Mouse (Mus musculus) midbrain, embryonic 15.5 days (tissue): ENCODE results near the gene Olfr303. TPM values are rescaled to one million over a fixed set of nuclear protein-coding genes. Genes with fewer than 3 reads are reported as not detected.
"Not testable (repeated sequence)": the region's sequence is repeated elsewhere in the genome, so short reads cannot be mapped to it uniquely, and the experiment has no call there.

Experiments used
- ATAC-seq: fragments of 200-750 bp; cut with Nextera tagmentation; replicated peaks from 2 replicates; pipeline ENCODE4 v1.8.0; 2017; ENCODE audit warnings: moderate TSS enrichment
- H3K27ac ChIP-seq: fragments of 300-500 bp; sonication (generic); 2 replicates; pipeline ENCODE4 v1.5.1; 2015; ENCODE audit warnings: mild to moderate bottlenecking, inconsistent platforms
- H3K27me3 ChIP-seq: fragments of 300-500 bp; sonication (generic); replicated peaks from 2 replicates; pipeline ENCODE4 v1.6.1; 2015; ENCODE audit warnings: inconsistent platforms
- H3K36me3 ChIP-seq: fragments of 300-500 bp; sonication (generic); replicated peaks from 2 replicates; pipeline ENCODE4 v1.6.1; 2015; ENCODE audit warnings: inconsistent platforms
- H3K4me1 ChIP-seq: fragments of 300-500 bp; sonication (generic); 2 replicates; pipeline ENCODE4 v1.6.1; 2015; ENCODE audit warnings: inconsistent platforms
- H3K4me2 ChIP-seq: fragments of 300-500 bp; sonication (generic); 2 replicates; pipeline ENCODE4 v1.6.1; 2015; ENCODE audit warnings: inconsistent platforms, mild to moderate bottlenecking, moderate library complexity
- H3K4me3 ChIP-seq: fragments of 300-500 bp; sonication (generic); 2 replicates; pipeline ENCODE4 v1.5.1; 2015; ENCODE audit warnings: mild to moderate bottlenecking, inconsistent platforms
- H3K9ac ChIP-seq: fragments of 300-500 bp; sonication (generic); 2 replicates; pipeline ENCODE4 v1.6.1; 2015; ENCODE audit warnings: mild to moderate bottlenecking, inconsistent platforms
- H3K9me3 ChIP-seq: fragments of 300-500 bp; sonication (generic); 2 replicates; pipeline ENCODE4 v1.6.1; 2016; ENCODE audit warnings: inconsistent platforms
- WGBS: fragments of 180-500 bp; shearing (Covaris S2); methylation state at CpG from one replicate; pipeline ENCODE4 v1.1.7; 2015; ENCODE audit warnings: mixed read lengths; 5-methylcytosine and 5-hydroxymethylcytosine counted together
- polyA plus RNA-seq: library from polyadenylated mRNA; unstranded; fragments of >200 nt; fragmentation: Nextera tagmentation; extraction: Ambion mirVana; gene quantifications from 2 replicates; pipeline ENCODE4 v1.2.1, GENCODE M21; 2015

Olfr303 gene
- polyA plus RNA-seq, result not detected in 2 replicates

DNA sequence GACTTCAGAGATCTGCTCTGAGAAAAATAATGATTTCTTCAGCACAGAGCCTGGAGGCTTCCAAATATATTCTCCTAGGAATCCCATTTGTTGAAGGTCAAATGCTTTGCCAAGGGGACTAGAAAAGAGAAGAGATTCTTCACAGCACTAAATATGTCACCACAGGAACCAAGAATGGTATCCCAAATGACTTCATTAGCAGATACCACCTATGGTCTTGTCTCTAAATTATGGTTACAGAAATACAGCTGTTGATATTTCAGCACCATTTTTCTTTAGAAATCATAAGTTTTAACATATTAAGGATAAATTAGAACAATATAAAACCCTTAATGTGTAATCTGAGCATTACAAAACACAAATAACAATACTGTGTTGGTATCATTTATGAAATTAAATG, at the start of gene Olfr303:
Gene Olfr303, minus strand, starts transcription at position 101 of the 400 bp plus-strand sequence.
- H3K4me1 ChIP-seq, result no peaks in the 10 kb centered on the region
- H3K9me3 ChIP-seq, result no peaks in the 10 kb centered on the region
- no peak within 1 kb of the TSS for H3K9ac ChIP-seq
- H3K27me3 ChIP-seq, result no peaks in the 10 kb centered on the region
- no peak within 1 kb of the TSS for H3K4me3 ChIP-seq
- no peak for ATAC-seq
- H3K4me2 ChIP-seq, result no peak within 1 kb of the TSS
- H3K27ac ChIP-seq, result no peak within 1 kb of the TSS
- H3K36me3 ChIP-seq, result no peaks in the 10 kb centered on the region

DNA sequence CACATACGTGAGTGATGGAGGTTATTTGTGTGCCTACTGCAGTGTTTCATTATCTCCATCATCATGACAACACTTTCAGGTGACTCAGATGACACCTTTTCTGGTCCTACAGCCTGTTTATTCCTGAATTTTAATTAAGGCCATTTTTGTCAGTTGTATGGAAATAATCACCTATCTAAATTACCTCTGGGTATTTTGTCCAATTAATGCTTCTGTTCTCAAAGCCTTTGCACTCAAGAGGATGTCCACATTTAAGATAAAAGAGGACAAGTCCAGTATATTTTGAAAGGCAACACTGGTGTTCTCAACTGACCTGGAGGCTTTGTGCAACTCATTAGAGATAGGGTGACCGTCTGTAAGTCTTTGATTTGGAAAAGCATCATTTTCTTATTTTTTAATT, 6.0 kb upstream of the Olfr303 start, which contains the start of gene Olfr301:
Gene Olfr301, plus strand, starts transcription at position 301 of the 400 bp plus-strand sequence.
- ATAC-seq, result no peak
- no peaks in the 10 kb centered on the region for H3K27me3 ChIP-seq
- no peak within 1 kb of the TSS for H3K27ac ChIP-seq
- no peak within 1 kb of the TSS for H3K4me3 ChIP-seq
- no peaks in the 10 kb centered on the region for H3K4me1 ChIP-seq
- 86% methylated on average over 2 of the region's 2 CpGs for WGBS
- H3K4me2 ChIP-seq, result no peak within 1 kb of the TSS
- no peaks in the 10 kb centered on the region for H3K36me3 ChIP-seq
- H3K9me3 ChIP-seq, result no peaks in the 10 kb centered on the region
- no peak within 1 kb of the TSS for H3K9ac ChIP-seq

- no peak within 1 kb of the TSS for H3K9ac ChIP-seq
- WGBS, result 69% methylated on average over 1 of the region's 1 CpGs
These were observed 11.0 kb downstream of the Olfr303 start, which contains the start of gene Olfr304 for GRCm38 (mm10) chr7:86386558-86386957. Gene Olfr304 (minus strand): TSS chr7:86386658.

GRCm38 (mm10) chr7:86385769-86386168, 11.8 kb downstream of the Olfr303 start:
- H3K27me3 ChIP-seq, result no peaks in the 10 kb centered on the region
- H3K4me1 ChIP-seq, result no peaks in the 10 kb centered on the region
- H3K4me2 ChIP-seq, result no peak overlapping the region
- no peaks in the 10 kb centered on the region for H3K9me3 ChIP-seq
- no peak overlapping the region for H3K4me3 ChIP-seq
- 76% methylated on average over 3 of the region's 3 CpGs for WGBS
- no peaks in the 10 kb centered on the region for H3K36me3 ChIP-seq
- ATAC-seq, result no peak
- no peak overlapping the region for H3K27ac ChIP-seq
- H3K9ac ChIP-seq, result no peak overlapping the region

More at GRCm38 (mm10) chr7:86386558-86386957, 11.0 kb downstream of the Olfr303 start, which contains the start of gene Olfr304:
- H3K9me3 ChIP-seq, result no peaks in the 10 kb centered on the region
- no peaks in the 10 kb centered on the region for H3K36me3 ChIP-seq
- no peak within 1 kb of the TSS for H3K27ac ChIP-seq
- no peaks in the 10 kb centered on the region for H3K4me1 ChIP-seq
- ATAC-seq, result no peak
- no peaks in the 10 kb centered on the region for H3K27me3 ChIP-seq
- no peak within 1 kb of the TSS for H3K4me2 ChIP-seq
- no peak within 1 kb of the TSS for H3K4me3 ChIP-seq

- Histone ChIP-seq H3K4me3 (no peak within 1 kb of the TSS), H3K9ac (no peak within 1 kb of the TSS), H3K4me2 (no peak within 1 kb of the TSS), H3K9me3 (no peaks in the 10 kb centered on the region), H3K27ac (no peak within 1 kb of the TSS), H3K36me3 (no peaks in the 10 kb centered on the region), H3K4me1 (no peaks in the 10 kb centered on the region), H3K27me3 (no peaks in the 10 kb centered on the region)
- 95% methylated on average over 1 of the region's 1 CpGs for WGBS
- no peak for ATAC-seq
These were observed 30.8 kb downstream of the Olfr303 start, which contains the start of gene Olfr305 for GRCm38 (mm10) chr7:86366828-86367227. Gene Olfr305 (minus strand): TSS chr7:86366928.

DNA sequence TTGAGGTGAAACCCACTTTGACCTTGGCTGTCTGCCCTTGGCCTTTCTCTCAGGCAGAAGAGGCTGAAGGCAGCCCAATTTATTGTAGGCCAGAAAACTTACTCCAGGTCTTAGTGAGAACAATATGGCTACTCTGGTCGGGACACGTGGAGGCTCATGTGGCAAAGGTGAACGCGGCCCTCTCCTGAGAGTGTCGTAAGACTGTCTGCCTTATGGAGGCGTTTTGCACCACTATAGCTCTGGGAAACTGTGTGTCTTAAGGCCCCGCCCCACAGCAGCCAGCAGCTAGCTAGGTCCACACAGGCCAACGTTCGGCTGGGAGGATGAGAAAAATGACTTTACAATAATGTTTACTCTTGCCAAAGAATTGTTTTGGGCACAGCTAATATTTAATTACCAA, 51.3 kb downstream of the Olfr303 start:
- not testable (repeated sequence) for H3K4me3 ChIP-seq, H3K4me2 ChIP-seq, ATAC-seq, H3K27me3 ChIP-seq, H3K27ac ChIP-seq, H3K4me1 ChIP-seq, H3K9me3 ChIP-seq, H3K9ac ChIP-seq, H3K36me3 ChIP-seq
- 91% methylated on average over 9 of the region's 9 CpGs for WGBS

DNA sequence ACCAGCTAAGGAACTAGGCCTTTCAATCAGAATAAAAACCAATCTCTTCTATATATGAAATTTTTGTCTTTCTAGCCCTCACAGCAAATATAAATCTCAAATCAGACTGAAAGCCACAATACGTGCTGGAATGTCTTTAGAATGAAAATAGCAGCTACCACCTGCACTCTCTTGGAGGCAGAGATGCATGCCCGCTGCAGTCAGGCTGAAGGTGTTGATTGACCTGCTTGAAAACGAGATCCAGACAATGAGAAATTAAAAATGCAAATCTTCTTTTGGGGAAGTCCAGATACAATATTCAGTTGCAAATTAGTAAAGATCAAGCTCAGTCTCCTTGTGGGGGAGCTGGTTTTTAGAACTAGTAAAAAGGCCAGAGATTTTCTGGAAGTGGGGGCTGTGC, 53.3 kb downstream of the Olfr303 start:
- Histone ChIP-seq H3K36me3 (no peaks in the 10 kb centered on the region), H3K4me3 (no peak overlapping the region), H3K4me1 (no peaks in the 10 kb centered on the region), H3K27me3 (no peaks in the 10 kb centered on the region), H3K9ac (no peak overlapping the region), H3K4me2 (no peak overlapping the region), H3K27ac (no peak overlapping the region), H3K9me3 (no peaks in the 10 kb centered on the region)
- no peak for ATAC-seq
- whole genome bisulfite sequencing, result 57% methylated on average over 3 of the region's 3 CpGs

DNA sequence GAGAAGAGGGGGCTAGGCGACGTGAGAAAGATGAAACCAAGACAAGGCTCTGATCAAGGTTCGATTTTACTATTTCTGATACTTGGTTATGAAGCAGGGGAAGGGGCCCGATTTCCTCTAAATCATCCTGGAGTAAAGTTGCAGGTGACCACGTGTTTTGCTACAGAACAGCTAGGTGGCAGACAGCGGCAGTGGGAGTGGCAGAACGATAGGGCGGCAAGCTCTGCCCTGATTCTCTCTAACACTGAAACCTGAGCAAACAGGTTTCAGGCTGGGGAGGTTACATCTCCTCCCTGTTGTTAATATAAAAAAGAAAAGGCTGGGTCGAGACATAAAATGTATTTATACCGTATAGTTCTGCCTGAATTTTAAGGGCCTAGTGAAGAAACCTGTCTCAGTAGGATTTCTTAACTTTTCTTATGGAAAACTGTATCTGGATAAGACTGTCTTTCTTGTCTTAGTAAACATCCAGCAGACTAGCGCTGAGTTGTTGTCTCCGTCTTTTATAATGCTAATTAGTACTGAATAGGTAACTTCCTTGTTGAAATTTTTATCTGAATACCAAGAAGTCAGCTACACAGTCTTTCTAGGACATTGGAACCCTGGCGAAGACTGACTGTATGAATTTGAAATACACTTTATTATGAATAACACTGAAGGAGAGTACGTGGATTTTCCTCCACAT, 54.6 kb downstream of the Olfr303 start:
- no peak overlapping the region for H3K4me3 ChIP-seq
- 85% methylated on average over 14 of the region's 14 CpGs for WGBS
- H3K27ac ChIP-seq, result no peak overlapping the region
- no peaks in the 10 kb centered on the region for H3K4me1 ChIP-seq
- H3K36me3 ChIP-seq, result no peaks in the 10 kb centered on the region
- no peak overlapping the region for H3K4me2 ChIP-seq
- no peaks in the 10 kb centered on the region for H3K9me3 ChIP-seq
- H3K27me3 ChIP-seq, result no peaks in the 10 kb centered on the region
- ATAC-seq, result no peak
- H3K9ac ChIP-seq, result no peak overlapping the region

Other genes starting within 250 kb of the Olfr303 start
- gene Vmn2r75, start 226.0 kb downstream of the Olfr303 start, polyA plus RNA-seq, result not detected in 2 replicates
- gene Vmn2r76, start 151.5 kb downstream of the Olfr303 start, polyA plus RNA-seq, result not detected in 2 replicates
- gene Olfr310, start 120.6 kb downstream of the Olfr303 start, polyA plus RNA-seq, result not detected in 2 replicates
- gene Olfr309, start 84.1 kb downstream of the Olfr303 start, polyA plus RNA-seq, result not detected in 2 replicates
- not detected in 2 replicates for gene Olfr308, start 72.2 kb downstream of the Olfr303 start, polyA plus RNA-seq
- not detected in 2 replicates for gene Olfr307, start 60.2 kb downstream of the Olfr303 start, polyA plus RNA-seq
- not detected in 2 replicates for gene Olfr305, start 30.9 kb downstream of the Olfr303 start, polyA plus RNA-seq
- not detected in 2 replicates for gene Olfr304, start 11.1 kb downstream of the Olfr303 start, polyA plus RNA-seq
- gene Olfr301, start 6.1 kb upstream of the Olfr303 start, polyA plus RNA-seq, result not detected in 2 replicates
- not detected in 2 replicates for gene Olfr299, start 62.1 kb upstream of the Olfr303 start, polyA plus RNA-seq
- gene Olfr298, start 94.7 kb upstream of the Olfr303 start, polyA plus RNA-seq, result not detected in 2 replicates
- not detected in 2 replicates for gene Olfr297, start 122.2 kb upstream of the Olfr303 start, polyA plus RNA-seq
- not detected in 2 replicates for gene Olfr295, start 186.1 kb upstream of the Olfr303 start, polyA plus RNA-seq
- gene Olfr294, start 218.9 kb upstream of the Olfr303 start, polyA plus RNA-seq, result not detected in 2 replicates